ENCODE assay signal across 8 mouse cellular contexts in genomic region chr10:68207803-68208669, GRCm38 (mm10).
A peak's percentile ranks its signal among the peaks of the same experiment; 100 is the strongest.
DNase-seq lines count a peak whose midpoint lies in the region; ATAC-seq and TF ChIP-seq lines count a peak whose summit lies in the region.

No protein-coding gene starts in this region.

- H3K9ac ChIP-seq in forebrain, embryonic 15.5 days (replicated peaks), result peak overlapping the region; percentile 34; the same call in 1 of the 2 replicates

- no peaks in the 10 kb centered on the region for H3K9me3 ChIP-seq in forebrain, embryonic 15.5 days

- no peaks in the 10 kb centered on the region for H3K27me3 ChIP-seq in forebrain, embryonic 15.5 days

- peak; percentile 38 for DNase-seq in kidney, adult 9 months
- no peak for DNase-seq in kidney, adult 11 months
- peak; percentile 71 to 75 for DNase-seq in kidney, postnatal 4 days
- DNase-seq in retina, embryonic 14.5 days (ENCODE audit: low spot score), result peak; percentile 43
- DNase-seq in left cerebral cortex, adult 2 months (ENCODE audit: extremely low spot score in 1 of 2, low spot score in 2 of 2), result no peak
- no peak for DNase-seq in left cerebral cortex, postnatal 14 days (ENCODE audit: low spot score in 2 of 2)

- no peak overlapping the region for H3K27ac ChIP-seq in brown adipose tissue, adult 24 weeks (replicated peaks; ENCODE audit: low read depth, low read length)
- 0 out of 2 replicates have a peak overlapping the region, but pooled peaks have one; percentile 1 for H3K27ac ChIP-seq in forebrain, embryonic 15.5 days (replicated peaks)
- H3K27ac ChIP-seq in left cerebral cortex, adult 2 months, result no peak overlapping the region

- peaks cover 2% of the 10 kb centered on the region; the same call in 1 of the 2 replicates for H3K4me1 ChIP-seq in brown adipose tissue, adult 24 weeks (ENCODE audit: control insufficient read depth, insufficient read depth, insufficient read length, low read length)
- H3K4me1 ChIP-seq in forebrain, embryonic 15.5 days, result peaks cover 24% of the 10 kb centered on the region

- no peaks in the 10 kb centered on the region for H3K36me3 ChIP-seq in forebrain, embryonic 15.5 days

- 15% methylated on average over 20 of the region's 20 CpGs for WGBS in forebrain, embryonic 15.5 days

- TF ChIP-seq CTCF in left cerebral cortex, adult 2 months (IDR thresholded peaks at IDR 0.05), result no peak

- peak overlapping the region; percentile 32 for H3K4me2 ChIP-seq in forebrain, embryonic 15.5 days (replicated peaks)

- intact Hi-C loops in left cerebral cortex, adult 2 months (cut with DNase I), result no loop called here
- intact Hi-C loops in left cerebral cortex, postnatal 14 days (cut with DNase I), result no loop called here

- peak overlapping the region; percentile 40; the same call in 1 of the 2 replicates for H3K4me3 ChIP-seq in brown adipose tissue, adult 24 weeks (ENCODE audit: insufficient read depth, low read depth, low read length)
- peak overlapping the region; percentile 19 for H3K4me3 ChIP-seq in forebrain, embryonic 15.5 days
- no peak overlapping the region for H3K4me3 ChIP-seq in left cerebral cortex, adult 2 months

- ATAC-seq in forebrain, embryonic 15.5 days (replicated peaks), result peak; percentile 67

Comparison
In these comparisons a context has a peak if more than half of its experiments do, and no peak if none do; other contexts are left out.
1. DNase-seq: peak in kidney, adult 9 months (single experiment), kidney, postnatal 4 days (2 of 2) and retina, embryonic 14.5 days (single experiment); none in kidney, adult 11 months (single experiment), left cerebral cortex, adult 2 months (0 of 2) and left cerebral cortex, postnatal 14 days (0 of 2).